Mouse (Mus musculus) midbrain, embryonic 11.5 days (tissue): ENCODE results near the gene Celf5. TPM values are rescaled to one million over a fixed set of nuclear protein-coding genes. Genes with fewer than 3 reads are reported as not detected.

Experiments
- ATAC-seq: fragments of 200-750 bp; cut with Nextera tagmentation; 2 replicates; pipeline ENCODE4 v1.8.0; 2017; ENCODE audit warnings: moderate TSS enrichment, moderate library complexity; ENCODE audit not compliant: low FRiP score
- DNase-seq: peaks from one replicate; pipeline ENCODE4 v3.0.0; 2015; ENCODE audit warnings: low spot score; ENCODE audit errors: missing footprints
- H3K27ac ChIP-seq: fragments of 300-500 bp; sonication (generic); 2 replicates; pipeline ENCODE4 v1.5.1; 2014; ENCODE audit warnings: low read depth, low read length
- H3K27me3 ChIP-seq: fragments of 300-500 bp; sonication (generic); 2 replicates; pipeline ENCODE4 v1.6.1; 2014; ENCODE audit warnings: mild to moderate bottlenecking, low read length, moderate library complexity, mixed read lengths; ENCODE audit not compliant: control insufficient read depth, insufficient read depth
- H3K36me3 ChIP-seq: fragments of 300-500 bp; sonication (generic); 2 replicates; pipeline ENCODE4 v1.6.1; 2014; ENCODE audit warnings: mild to moderate bottlenecking, low read length, moderate library complexity, mixed read lengths; ENCODE audit not compliant: control insufficient read depth, insufficient read depth
- H3K4me1 ChIP-seq: fragments of 300-500 bp; sonication (generic); 2 replicates; pipeline ENCODE4 v1.6.1; 2014; ENCODE audit warnings: low read length; ENCODE audit not compliant: control insufficient read depth, insufficient read depth
- H3K4me2 ChIP-seq: fragments of 300-500 bp; sonication (generic); 2 replicates; pipeline ENCODE4 v1.6.1; 2014; ENCODE audit warnings: mild to moderate bottlenecking, moderate library complexity
- H3K4me3 ChIP-seq: fragments of 300-500 bp; sonication (generic); 2 replicates; pipeline ENCODE4 v1.5.1; 2014; ENCODE audit warnings: low read depth, low read length
- H3K9ac ChIP-seq: fragments of 300-500 bp; sonication (generic); 2 replicates; pipeline ENCODE4 v1.6.1; 2014; ENCODE audit warnings: low read length
- H3K9me3 ChIP-seq: fragments of 300-500 bp; sonication (generic); 2 replicates; pipeline ENCODE4 v1.6.1; 2016; ENCODE audit warnings: low read length; ENCODE audit not compliant: control insufficient read depth
- WGBS: fragments of 180-500 bp; shearing (Covaris S2); extraction: QIAGEN DNeasy Blood & Tissue Kit; methylation state at CpG from one replicate; pipeline ENCODE4 v1.1.7; 2014; 5-methylcytosine and 5-hydroxymethylcytosine counted together
- polyA plus RNA-seq: library from polyadenylated mRNA; unstranded; fragments of >200 nt; fragmentation: Nextera tagmentation; extraction: Ambion mirVana; gene quantifications from 2 replicates; pipeline ENCODE4 v1.2.1, GENCODE M21; 2014

Celf5 gene
- polyA plus RNA-seq, 1 experiment from 2014 or later: 10.0 TPM

- Histone ChIP-seq H3K36me3 (no peaks in the 10 kb centered on the region), H3K9ac (no peak overlapping the region), H3K4me3 (no peak overlapping the region), H3K4me2 (no peak overlapping the region), H3K4me1 (no peaks in the 10 kb centered on the region), H3K9me3 (no peaks in the 10 kb centered on the region; the same call in 1 of the 2 replicates), H3K27ac (no peak overlapping the region), H3K27me3 (no peaks in the 10 kb centered on the region; the same call in 1 of the 2 replicates)
- 83% methylated on average over 8 of the region's 8 CpGs for WGBS
- DNase-seq: no peak
- ATAC-seq: no peak
Observed at GRCm38 (mm10) chr10:81517227-81517626, 34.7 kb upstream of the Celf5 start.

GRCm38 (mm10) chr10:81513798-81514197 is 31.3 kb upstream of the Celf5 start:
- H3K9me3 ChIP-seq: no peaks in the 10 kb centered on the region; the same call in 1 of the 2 replicates
- H3K27ac ChIP-seq: no peak overlapping the region
- H3K4me1 ChIP-seq: no peaks in the 10 kb centered on the region
- H3K4me3 ChIP-seq: no peak overlapping the region
- H3K4me2 ChIP-seq: no peak overlapping the region
- WGBS: 83% methylated on average over 5 of the region's 5 CpGs
- DNase-seq: no peak
- no peak for ATAC-seq
- H3K27me3 ChIP-seq: no peaks in the 10 kb centered on the region
- H3K9ac ChIP-seq: no peak overlapping the region
- no peaks in the 10 kb centered on the region for H3K36me3 ChIP-seq

- H3K27ac ChIP-seq: no peak overlapping the region
- H3K9me3 ChIP-seq: no peaks in the 10 kb centered on the region; the same call in 1 of the 2 replicates
- no peak overlapping the region for H3K4me2 ChIP-seq
- DNase-seq (no peak), ATAC-seq (no peak)
- no peak overlapping the region for H3K4me3 ChIP-seq
- no peaks in the 10 kb centered on the region for H3K27me3 ChIP-seq
- H3K36me3 ChIP-seq: no peaks in the 10 kb centered on the region
- H3K9ac ChIP-seq: no peak overlapping the region
- WGBS: 83% methylated on average over 14 of the region's 14 CpGs
- H3K4me1 ChIP-seq: no peaks in the 10 kb centered on the region
Observed at GRCm38 (mm10) chr10:81510246-81510810, 27.8 kb upstream of the Celf5 start.

DNA sequence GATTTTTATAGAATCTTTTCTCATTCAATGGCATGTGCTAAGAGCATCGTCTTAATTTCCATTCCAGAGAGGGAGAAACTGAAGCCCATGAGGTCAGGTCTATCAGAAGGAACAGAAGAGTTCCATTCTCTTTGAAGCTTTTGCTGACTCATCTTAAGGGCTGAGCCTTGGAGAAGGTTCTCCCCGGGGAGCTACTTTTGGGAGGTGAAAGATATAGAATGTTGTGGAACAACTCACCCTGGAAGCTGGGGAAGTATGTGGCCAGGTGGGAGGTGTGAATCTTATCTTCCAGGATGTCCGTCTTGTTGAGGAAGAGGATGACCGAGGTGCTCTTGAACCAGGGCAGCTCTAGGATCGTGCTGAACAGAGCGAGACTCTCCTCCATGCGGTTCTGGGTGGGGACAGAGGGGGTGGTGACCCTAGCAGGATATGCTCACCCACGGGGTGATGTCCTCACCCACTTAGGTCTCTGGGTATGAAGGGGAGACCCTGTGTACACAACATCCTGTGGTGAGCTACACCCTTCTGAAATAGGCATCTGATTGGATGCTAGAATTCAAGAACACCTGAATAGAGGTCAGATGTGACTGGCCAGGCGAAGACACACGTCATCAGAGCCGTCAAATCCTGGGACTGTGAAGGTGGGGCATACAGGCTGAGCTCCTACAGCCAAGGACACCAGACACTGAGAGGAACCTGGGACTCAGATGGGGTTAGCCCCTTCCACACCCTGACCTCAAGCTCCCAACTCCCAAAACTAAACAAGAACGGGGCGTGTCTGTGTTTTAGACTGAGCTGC is 25.4 kb upstream of the Celf5 start:
- DNase-seq (no peak), ATAC-seq (no peak)
- Histone ChIP-seq H3K27me3 (no peaks in the 10 kb centered on the region; the same call in 1 of the 2 replicates), H3K4me1 (no peaks in the 10 kb centered on the region), H3K4me3 (no peak overlapping the region), H3K27ac (no peak overlapping the region), H3K4me2 (no peak overlapping the region), H3K36me3 (no peaks in the 10 kb centered on the region), H3K9me3 (no peaks in the 10 kb centered on the region), H3K9ac (no peak overlapping the region)
- WGBS: 82% methylated on average over 13 of the region's 13 CpGs

DNA sequence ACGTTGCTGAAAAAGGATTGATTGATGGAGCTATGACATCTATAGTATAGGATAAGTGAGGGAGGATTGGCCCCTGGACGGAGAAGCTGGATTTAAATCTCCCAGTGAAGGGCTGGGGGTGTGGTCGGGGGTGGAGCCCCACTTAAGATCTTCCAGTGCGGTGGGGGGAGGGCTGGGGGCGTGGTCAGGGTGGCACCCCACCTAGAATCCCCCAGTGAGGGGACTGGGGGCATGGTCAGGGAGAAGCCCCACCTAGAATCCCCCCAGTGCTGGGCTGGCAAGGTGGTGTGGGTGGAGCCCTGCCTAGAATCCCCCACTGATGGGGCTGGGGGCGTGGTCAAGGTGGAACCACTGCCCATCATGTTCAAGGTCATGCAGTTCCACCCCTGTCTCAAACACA is 24.6 kb upstream of the Celf5 start:
- ATAC-seq (no peak), DNase-seq (no peak)
- no peaks in the 10 kb centered on the region for H3K4me1 ChIP-seq
- no peaks in the 10 kb centered on the region for H3K9me3 ChIP-seq
- no peak overlapping the region for H3K4me2 ChIP-seq
- no peak overlapping the region for H3K9ac ChIP-seq
- 44% methylated on average over 6 of the region's 6 CpGs for WGBS
- no peak overlapping the region for H3K4me3 ChIP-seq
- H3K27me3 ChIP-seq: no peaks in the 10 kb centered on the region; the same call in 1 of the 2 replicates
- no peaks in the 10 kb centered on the region for H3K36me3 ChIP-seq
- no peak overlapping the region for H3K27ac ChIP-seq

DNA sequence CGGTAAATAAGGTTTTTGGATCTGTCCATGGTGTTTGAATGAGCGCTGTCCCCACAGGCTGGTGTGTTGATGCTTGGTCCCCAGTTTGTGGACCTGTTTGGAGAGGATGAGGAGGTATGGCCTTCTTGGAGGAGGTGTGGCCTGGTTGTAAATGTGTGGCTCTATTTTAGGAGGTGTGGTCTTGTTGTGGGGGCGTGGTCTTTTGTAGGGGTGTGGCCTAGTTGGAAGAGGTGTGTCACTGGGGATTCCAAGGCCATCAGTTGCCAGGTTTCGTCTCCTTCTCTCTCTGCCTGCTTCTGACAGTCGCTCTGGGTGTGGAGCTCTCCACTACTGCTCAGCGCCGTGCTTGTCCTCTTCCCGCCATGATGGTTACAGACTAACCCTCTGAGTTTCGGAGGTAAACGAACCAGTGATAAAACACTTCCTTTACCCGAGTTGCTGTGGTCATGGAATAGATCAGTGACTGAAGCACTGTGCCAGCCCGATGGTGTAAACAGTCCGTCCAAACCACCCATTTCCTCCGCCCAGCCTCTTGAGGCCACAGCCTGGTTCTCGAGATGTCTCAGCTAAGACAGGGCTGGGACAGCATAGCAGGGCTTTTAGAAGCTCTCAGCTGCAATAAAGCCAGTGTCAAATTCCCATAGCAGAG is 22.6 kb upstream of the Celf5 start:
- Histone ChIP-seq H3K9ac (no peak overlapping the region), H3K27ac (no peak overlapping the region), H3K4me3 (no peak overlapping the region), H3K4me1 (no peaks in the 10 kb centered on the region), H3K4me2 (no peak overlapping the region), H3K36me3 (no peaks in the 10 kb centered on the region), H3K9me3 (no peaks in the 10 kb centered on the region), H3K27me3 (no peaks in the 10 kb centered on the region; the same call in 1 of the 2 replicates)
- WGBS: 81% methylated on average over 15 of the region's 15 CpGs
- ATAC-seq (no peak), DNase-seq (no peak)

DNA sequence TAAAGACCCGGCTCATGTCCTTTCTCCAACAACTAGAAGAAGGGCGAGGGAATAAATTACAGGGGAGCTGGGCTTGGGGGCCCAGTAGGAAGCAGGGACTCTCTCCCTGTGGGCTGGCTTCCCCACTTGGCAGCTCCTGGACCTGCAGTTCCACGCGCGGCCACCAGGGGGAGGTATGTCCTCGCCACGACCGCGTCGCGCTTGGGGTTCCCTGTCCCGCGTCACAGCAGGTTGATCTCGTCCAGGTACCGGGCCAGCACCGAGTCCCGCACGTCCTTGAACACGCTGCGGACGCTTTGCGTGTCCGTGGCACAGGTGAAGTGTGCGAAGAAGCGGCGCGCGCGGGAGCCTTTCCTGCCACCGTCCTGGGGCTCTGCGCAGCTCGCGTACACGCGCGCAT is 20.1 kb upstream of the Celf5 start:
- H3K36me3 ChIP-seq: no peaks in the 10 kb centered on the region
- no peaks in the 10 kb centered on the region for H3K9me3 ChIP-seq
- H3K9ac ChIP-seq: peak overlapping the region; percentile 16; the same call in 1 of the 2 replicates
- ATAC-seq (peak; percentile 39), DNase-seq (peak; percentile 99)
- 9% methylated on average over 36 of the region's 36 CpGs for WGBS
- H3K4me3 ChIP-seq: peak overlapping the region; percentile 28
- no peak overlapping the region for H3K27ac ChIP-seq
- H3K4me2 ChIP-seq: peak overlapping the region; percentile 56
- H3K4me1 ChIP-seq: no peaks in the 10 kb centered on the region
- H3K27me3 ChIP-seq: no peaks in the 10 kb centered on the region; the same call in 1 of the 2 replicates

DNA sequence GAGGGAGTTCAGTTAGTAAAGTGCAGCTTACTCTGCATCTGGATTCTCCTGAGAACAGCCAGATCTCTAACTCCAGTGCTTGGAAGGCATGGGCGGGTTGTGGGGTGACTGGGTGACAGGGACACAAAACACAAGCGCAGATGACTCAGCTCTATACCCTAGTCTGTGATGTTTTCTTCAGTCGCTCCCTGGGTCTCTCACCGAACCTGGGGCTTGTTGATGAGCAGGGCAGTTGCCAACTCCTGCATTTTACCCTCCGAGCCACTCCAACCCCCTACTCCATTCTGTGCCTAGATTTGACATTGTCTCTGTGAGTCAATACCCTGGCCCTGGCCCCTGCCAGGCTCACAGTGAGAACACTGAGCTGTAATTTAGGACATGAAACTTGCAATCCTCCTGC is 19.4 kb upstream of the Celf5 start:
- Histone ChIP-seq H3K4me3 (no peak overlapping the region), H3K9me3 (no peaks in the 10 kb centered on the region), H3K36me3 (no peaks in the 10 kb centered on the region), H3K27me3 (no peaks in the 10 kb centered on the region; the same call in 1 of the 2 replicates), H3K27ac (no peak overlapping the region), H3K9ac (no peak overlapping the region), H3K4me2 (no peak overlapping the region), H3K4me1 (no peaks in the 10 kb centered on the region)
- WGBS: 85% methylated on average over 5 of the region's 5 CpGs
- no peak for DNase-seq
- ATAC-seq: no peak

- ATAC-seq: no peak
- no peak within 1 kb of the TSS for H3K9ac ChIP-seq
Observed at GRCm38 (mm10) chr10:81500032-81500431, 17.5 kb upstream of the Celf5 start, which contains the start of gene S1pr4. Gene S1pr4, minus strand, starts transcription at chr10:81500132.

More at GRCm38 (mm10) chr10:81500032-81500431, 17.5 kb upstream of the Celf5 start, which contains the start of gene S1pr4:
- WGBS: 89% methylated on average over 2 of the region's 3 CpGs
- Histone ChIP-seq H3K27me3 (no peaks in the 10 kb centered on the region; the same call in 1 of the 2 replicates), H3K4me3 (no peak within 1 kb of the TSS), H3K4me1 (peaks cover 6% of the 10 kb centered on the region), H3K9me3 (no peaks in the 10 kb centered on the region), H3K36me3 (no peaks in the 10 kb centered on the region), H3K4me2 (no peak within 1 kb of the TSS), H3K27ac (no peak within 1 kb of the TSS)
- DNase-seq: no peak
